Mouse (Mus musculus) kidney, postnatal 0 days (tissue): ENCODE measurements around the gene Parvb. TPM values are rescaled to one million over a fixed set of nuclear protein-coding genes. Genes with fewer than 3 reads are reported as not detected.

ENCODE experiments used
- ATAC-seq: fragments of 200-750 bp; cut with Nextera tagmentation; replicated peaks from 2 replicates; pipeline ENCODE4 v1.8.0; 2017; ENCODE audit warnings: low read depth, moderate number of reproducible peaks, moderate TSS enrichment, moderate library complexity; ENCODE audit not compliant: low FRiP score
- DNase-seq: peaks from one replicate; pipeline ENCODE4 v3.0.0-alpha.2; 2016; ENCODE audit warnings: low spot score
- H3K27ac ChIP-seq: fragments of 300-500 bp; sonication (generic); 2 replicates; pipeline ENCODE4 v1.5.1; 2014; ENCODE audit warnings: mild to moderate bottlenecking
- H3K27me3 ChIP-seq: fragments of 300-500 bp; sonication (generic); 2 replicates; pipeline ENCODE4 v1.6.1; 2014; ENCODE audit warnings: low read length, mixed read lengths; ENCODE audit not compliant: insufficient read depth
- H3K36me3 ChIP-seq: fragments of 300-500 bp; sonication (generic); 2 replicates; pipeline ENCODE4 v1.6.1; 2014; ENCODE audit warnings: low read length, mixed read lengths; ENCODE audit not compliant: insufficient read depth
- H3K4me1 ChIP-seq: fragments of 300-500 bp; sonication (generic); replicated peaks from 2 replicates; pipeline ENCODE4 v1.6.1; 2014; ENCODE audit warnings: antibody characterized with exemption, low read length, mixed read lengths; ENCODE audit not compliant: insufficient read depth
- H3K4me2 ChIP-seq: fragments of 300-500 bp; sonication (generic); 2 replicates; pipeline ENCODE4 v1.6.1; 2014; ENCODE audit warnings: mild to moderate bottlenecking, low read length, moderate library complexity, mixed read lengths
- H3K4me3 ChIP-seq: fragments of 300-500 bp; sonication (generic); replicated peaks from 2 replicates; pipeline ENCODE4 v1.5.1; 2014; ENCODE audit warnings: low read depth, low read length
- H3K9ac ChIP-seq: fragments of 300-500 bp; sonication (generic); 2 replicates; pipeline ENCODE4 v1.6.1; 2014; ENCODE audit warnings: low read depth, low read length
- H3K9me3 ChIP-seq: fragments of 300-500 bp; sonication (generic); replicated peaks from 2 replicates; pipeline ENCODE4 v1.6.1; 2016; ENCODE audit warnings: low read length, inconsistent platforms, mixed read lengths
- CTCF ChIP-seq: IDR thresholded peaks from 2 replicates; pipeline ENCODE4 v1.5.1; 2016; ENCODE audit warnings: antibody characterized with exemption, low read depth, mild to moderate bottlenecking, moderate library complexity
- WGBS: fragments of 180-500 bp; shearing (Covaris S2); extraction: QIAGEN DNeasy Blood & Tissue Kit; methylation state at CpG from one replicate; pipeline ENCODE4 v1.1.7; 2014; 5-methylcytosine and 5-hydroxymethylcytosine counted together
- polyA plus RNA-seq: library from polyadenylated mRNA; unstranded; fragments of >200 nt; fragmentation: Nextera tagmentation; extraction: Ambion mirVana; gene quantifications from 2 replicates; pipeline ENCODE4 v1.2.1, GENCODE M21; 2015

Gene Parvb
- polyA plus RNA-seq, 1 experiment from 2014 or later: 3.3 TPM

DNA sequence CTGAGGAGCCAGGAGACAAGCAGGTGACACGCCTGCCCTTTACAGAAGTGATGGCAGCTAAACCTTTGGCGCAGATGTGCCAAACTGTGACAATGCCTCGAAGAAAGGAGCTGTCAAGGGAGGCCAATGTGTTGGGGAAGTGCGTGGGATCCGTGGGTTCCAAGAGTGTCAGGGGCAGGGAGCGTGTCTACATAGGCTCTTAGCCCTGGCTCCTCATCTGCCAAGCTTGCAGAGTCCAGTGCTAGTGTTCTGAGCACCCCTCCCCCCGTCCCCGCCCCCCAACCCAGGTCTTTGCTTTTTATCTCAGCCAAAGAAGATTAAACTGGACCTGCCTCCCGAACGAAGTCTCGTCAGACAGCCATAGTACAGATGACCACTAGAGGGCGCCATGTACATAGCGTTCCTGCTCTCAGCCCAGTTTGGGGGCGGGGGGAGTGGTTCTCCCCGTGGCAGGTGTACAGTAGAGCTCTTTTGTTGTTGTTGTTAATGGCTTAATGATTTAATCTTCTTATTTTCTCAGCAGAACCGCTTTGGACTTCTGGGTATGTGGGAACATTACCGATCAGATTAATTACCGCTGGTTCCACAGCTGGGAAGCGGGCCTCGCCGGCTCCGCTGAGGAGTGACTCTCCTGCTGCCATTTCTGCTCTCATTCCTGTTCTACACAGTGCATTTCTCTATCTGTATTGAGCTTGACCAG is 28.4 kb downstream of the Parvb start:
- TF ChIP-seq CTCF: peak; percentile 88
- WGBS: 29% methylated on average over 22 of the region's 22 CpGs
- no peaks in the 10 kb centered on the region for H3K27me3 ChIP-seq
- peak overlapping the region; percentile 25; the same call in 1 of the 2 replicates for H3K4me2 ChIP-seq
- no peaks in the 10 kb centered on the region for H3K36me3 ChIP-seq
- no peaks in the 10 kb centered on the region for H3K9me3 ChIP-seq
- ATAC-seq: peak; percentile 42; the same call in 1 of the 2 replicates
- DNase-seq: peak; percentile 89
- no peak overlapping the region for H3K9ac ChIP-seq
- H3K4me1 ChIP-seq: 0 out of 2 replicates have a peak, but pooled peaks cover 5% of the 10 kb centered on the region
- H3K4me3 ChIP-seq: no peak overlapping the region
- no peak overlapping the region for H3K27ac ChIP-seq

GRCm38 (mm10) chr15:84262630-84263029 is 30.8 kb downstream of the Parvb start:
- TF ChIP-seq CTCF: no peak
- WGBS: 87% methylated on average over 6 of the region's 6 CpGs
- ATAC-seq: no peak

DNA sequence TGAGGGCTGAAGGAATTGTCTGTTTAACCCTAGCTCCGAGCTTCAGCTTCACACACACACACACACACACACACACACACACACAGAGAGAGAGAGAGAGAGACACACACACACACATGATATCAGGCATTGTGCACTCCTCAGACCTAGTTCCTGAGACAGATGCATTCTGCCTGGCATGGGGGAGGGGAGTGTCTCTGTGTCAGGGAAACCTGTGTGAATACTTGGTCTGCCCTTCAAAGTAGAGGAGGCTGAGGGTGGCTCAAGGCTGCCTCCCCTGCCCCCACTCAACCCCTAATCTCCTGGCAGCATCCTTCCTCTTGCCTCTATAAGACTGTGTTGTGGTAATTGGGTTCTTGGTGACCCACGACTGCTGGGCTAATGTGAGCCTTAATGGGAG is 31.7 kb downstream of the Parvb start:
- Histone ChIP-seq H3K27ac (no peak overlapping the region), H3K27me3 (no peaks in the 10 kb centered on the region), H3K4me2 (no peak overlapping the region), H3K9me3 (no peaks in the 10 kb centered on the region), H3K4me3 (no peak overlapping the region), H3K36me3 (no peaks in the 10 kb centered on the region), H3K9ac (no peak overlapping the region), H3K4me1 (0 out of 2 replicates have a peak, but pooled peaks cover 5% of the 10 kb centered on the region)
- DNase-seq: no peak
- 52% methylated on average over 2 of the region's 2 CpGs for WGBS
- no peak for ATAC-seq
- TF ChIP-seq CTCF: no peak

More at GRCm38 (mm10) chr15:84262630-84263029, 30.8 kb downstream of the Parvb start:
- H3K9me3 ChIP-seq: no peaks in the 10 kb centered on the region
- 0 out of 2 replicates have a peak, but pooled peaks cover 5% of the 10 kb centered on the region for H3K4me1 ChIP-seq
- no peaks in the 10 kb centered on the region for H3K36me3 ChIP-seq
- H3K27me3 ChIP-seq: no peaks in the 10 kb centered on the region
- no peak for DNase-seq
- no peak overlapping the region for H3K4me2 ChIP-seq
- H3K4me3 ChIP-seq: no peak overlapping the region
- H3K27ac ChIP-seq: no peak overlapping the region
- H3K9ac ChIP-seq: no peak overlapping the region

DNA sequence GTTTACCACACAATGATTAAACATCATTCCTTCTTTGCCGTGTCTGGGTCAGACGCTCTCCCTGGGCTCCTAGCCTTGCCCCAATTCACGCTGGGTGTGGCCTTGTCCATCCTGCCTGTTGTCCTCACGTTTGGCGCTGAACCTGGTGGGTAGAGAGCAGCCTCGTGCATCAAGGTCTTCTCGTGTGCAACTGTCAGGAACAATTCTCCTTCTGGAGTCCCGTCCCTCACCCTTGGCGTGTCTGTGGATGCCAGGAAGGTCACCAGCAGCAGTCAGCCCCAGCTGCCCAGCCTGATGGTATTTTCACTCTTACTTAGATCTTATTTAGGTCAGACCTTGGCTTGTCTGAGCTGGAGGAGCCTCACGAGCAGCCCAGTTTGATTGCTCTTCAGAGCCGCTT is 33.3 kb downstream of the Parvb start:
- 71% methylated on average over 11 of the region's 11 CpGs for WGBS
- Histone ChIP-seq H3K27me3 (no peaks in the 10 kb centered on the region), H3K4me2 (no peak overlapping the region), H3K9me3 (no peaks in the 10 kb centered on the region), H3K36me3 (no peaks in the 10 kb centered on the region), H3K4me3 (no peak overlapping the region), H3K9ac (no peak overlapping the region), H3K4me1 (0 out of 2 replicates have a peak, but pooled peaks cover 5% of the 10 kb centered on the region), H3K27ac (no peak overlapping the region)
- DNase-seq: no peak
- no peak for ATAC-seq
- no peak for TF ChIP-seq CTCF

- no peaks in the 10 kb centered on the region for H3K4me1 ChIP-seq
- no peak overlapping the region for H3K4me2 ChIP-seq
- no peak overlapping the region for H3K4me3 ChIP-seq
- no peaks in the 10 kb centered on the region for H3K27me3 ChIP-seq
- no peak overlapping the region for H3K27ac ChIP-seq
- ATAC-seq (no peak), DNase-seq (no peak)
- no peaks in the 10 kb centered on the region for H3K36me3 ChIP-seq
- TF ChIP-seq CTCF: no peak
- H3K9me3 ChIP-seq: no peaks in the 10 kb centered on the region
- no peak overlapping the region for H3K9ac ChIP-seq
- 79% methylated on average over 4 of the region's 4 CpGs for WGBS
These were observed 34.4 kb downstream of the Parvb start for GRCm38 (mm10) chr15:84266290-84266689.

GRCm38 (mm10) chr15:84267720-84268260 is 35.9 kb downstream of the Parvb start:
- Histone ChIP-seq H3K36me3 (no peaks in the 10 kb centered on the region), H3K27ac (no peak overlapping the region), H3K4me3 (no peak overlapping the region), H3K4me1 (no peaks in the 10 kb centered on the region), H3K4me2 (no peak overlapping the region), H3K27me3 (no peaks in the 10 kb centered on the region), H3K9ac (no peak overlapping the region), H3K9me3 (no peaks in the 10 kb centered on the region)
- WGBS: 78% methylated on average over 11 of the region's 11 CpGs
- DNase-seq (no peak), ATAC-seq (no peak)
- TF ChIP-seq CTCF: no peak
